Mouse (Mus musculus) heart, embryonic 13.5 days (tissue): ENCODE measurements around the gene Spaca1. TPM values are rescaled to one million over a fixed set of nuclear protein-coding genes. Genes with fewer than 3 reads are reported as not detected.

ENCODE experiments used
- polyA plus RNA-seq: library from polyadenylated mRNA; unstranded; fragments of >200 nt; fragmentation: Nextera tagmentation; extraction: Ambion mirVana; gene quantifications from 2 replicates; pipeline ENCODE4 v1.2.1, GENCODE M21; 2015

Spaca1 gene
- polyA plus RNA-seq, 1 experiment from 2014 or later, result 1.6 TPM

Other genes starting within 250 kb of the Spaca1 start
- 0.19 and 0.32 TPM in 2 replicates for gene Cnr1, start 125.6 kb downstream of the Spaca1 start, polyA plus RNA-seq